Mouse (Mus musculus): ENCODE data around the gene Angptl8. TPM values are rescaled to one million over a fixed set of nuclear protein-coding genes. Genes with fewer than 3 reads are reported as not detected.

The Angptl8 gene
- polyA plus RNA-seq, 1 experiment from 2014 or later: 0.46 TPM

DNA sequence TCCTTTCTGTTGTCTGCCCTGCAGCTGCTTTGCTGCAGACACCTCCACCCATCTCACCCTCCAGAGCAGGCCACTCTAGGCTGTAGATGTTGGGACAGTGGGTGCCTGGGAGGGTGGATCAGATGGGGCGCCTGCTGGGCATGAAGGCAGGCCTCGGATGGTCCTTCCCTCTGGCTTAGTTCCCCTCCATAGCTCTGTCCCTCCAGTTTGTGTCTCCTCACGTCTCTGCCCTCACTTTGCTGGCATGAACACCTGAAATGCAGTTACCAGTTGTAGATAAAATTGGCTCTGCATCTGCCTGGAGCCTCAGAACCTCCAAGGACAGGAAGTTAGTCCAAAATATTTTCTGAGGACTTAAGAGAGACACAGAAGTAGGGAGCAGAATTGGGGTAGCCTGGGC is 38.4 kb upstream of the Angptl8 start:
- H3K4me1 ChIP-seq (replicated peaks): peaks cover 47% of the 10 kb centered on the region
- H3K9ac ChIP-seq: no peak overlapping the region
- 70% methylated on average over 3 of the region's 3 CpGs for WGBS
- peak overlapping the region; percentile 5; the same call in 1 of the 2 replicates for H3K4me3 ChIP-seq
- H3K27ac ChIP-seq (replicated peaks): no peak overlapping the region
- peaks cover 14% of the 10 kb centered on the region; the same call in 1 of the 2 replicates for H3K36me3 ChIP-seq
- peaks cover 5% of the 10 kb centered on the region; the same call in 1 of the 2 replicates for H3K27me3 ChIP-seq
- ATAC-seq (ENCODE audit: low read depth): no peak
- H3K4me2 ChIP-seq: peak overlapping the region; percentile 76
- no peaks in the 10 kb centered on the region for H3K9me3 ChIP-seq

DNA sequence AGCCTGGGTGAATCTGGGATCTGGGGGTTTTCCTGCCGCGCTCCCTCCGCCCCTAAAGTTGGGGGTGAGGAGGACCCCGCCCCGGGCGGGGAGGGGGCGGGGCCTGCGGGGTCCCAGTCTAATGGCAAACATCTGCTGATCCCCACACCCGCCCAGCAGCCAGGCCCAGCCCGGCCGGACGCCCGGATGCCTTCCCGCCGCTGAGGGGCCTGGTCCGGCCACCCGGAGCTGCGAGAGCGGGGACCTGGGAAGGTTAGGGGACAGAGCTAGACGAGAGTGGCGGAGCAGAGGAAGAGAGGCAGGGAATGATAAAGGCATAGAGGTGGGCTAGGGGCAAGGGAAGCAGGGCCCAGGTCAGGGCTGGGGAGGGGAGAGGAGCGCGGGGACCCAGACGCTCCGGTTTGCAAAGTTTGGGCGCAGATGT is 37.4 kb upstream of the Angptl8 start:
- H3K4me2 ChIP-seq: peak overlapping the region; percentile 76
- peak overlapping the region; percentile 71 for H3K27ac ChIP-seq (replicated peaks)
- peaks cover 14% of the 10 kb centered on the region; the same call in 1 of the 2 replicates for H3K36me3 ChIP-seq
- 2% methylated on average over 23 of the region's 26 CpGs for WGBS
- H3K4me1 ChIP-seq (replicated peaks): peaks cover 37% of the 10 kb centered on the region
- peak overlapping the region; percentile 61 for H3K4me3 ChIP-seq
- peaks cover 5% of the 10 kb centered on the region; the same call in 1 of the 2 replicates for H3K27me3 ChIP-seq
- no peaks in the 10 kb centered on the region for H3K9me3 ChIP-seq
- peak overlapping the region; percentile 73 for H3K9ac ChIP-seq
- peak; percentile 69 for ATAC-seq (ENCODE audit: low read depth)

DNA sequence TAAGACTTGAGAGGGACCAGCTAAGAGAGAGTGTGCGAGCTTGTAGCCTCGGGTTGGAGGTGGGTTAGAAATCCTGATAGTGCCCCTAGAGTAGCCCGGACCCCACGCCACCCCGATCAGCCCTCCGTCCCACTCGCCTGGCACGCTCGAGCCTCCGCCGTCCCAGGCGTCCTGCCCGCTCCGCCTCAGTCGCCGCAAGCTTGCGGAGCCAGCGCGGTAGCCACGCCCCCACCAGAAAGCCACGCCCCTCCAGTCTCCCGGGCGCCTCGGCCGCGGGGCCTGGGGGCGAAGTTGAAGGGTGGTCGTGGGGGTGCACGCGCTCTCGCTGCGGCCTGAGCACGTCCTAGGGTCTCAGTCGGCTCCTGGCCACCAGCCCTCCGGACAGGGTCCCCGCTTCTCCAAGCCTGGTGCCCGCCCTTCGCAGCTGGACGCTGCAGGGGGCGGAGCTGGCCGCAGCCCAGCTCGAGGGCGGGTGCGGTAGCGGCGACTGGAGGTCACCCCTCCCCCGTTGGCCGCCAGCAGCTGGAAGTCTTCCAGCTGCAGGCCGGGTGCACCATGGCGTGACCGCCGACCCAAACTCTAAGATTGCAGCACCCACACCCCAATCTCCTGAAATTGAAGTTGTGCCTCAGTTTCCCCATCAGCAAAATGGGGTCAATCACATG is 36.8 kb upstream of the Angptl8 start, which contains the start of gene Kank2:
Gene Kank2, minus strand, starts transcription at position 400 of the 665 bp plus-strand sequence.
- Histone ChIP-seq H3K36me3 (peaks cover 11% of the 10 kb centered on the region; the same call in 1 of the 2 replicates), H3K27me3 (peaks cover 5% of the 10 kb centered on the region; the same call in 1 of the 2 replicates), H3K4me2 (peak within 1 kb of the TSS; percentile 76), H3K9ac (peak within 1 kb of the TSS; percentile 73), H3K9me3 (no peaks in the 10 kb centered on the region), H3K27ac (replicated peaks) (peak within 1 kb of the TSS; percentile 71), H3K4me1 (replicated peaks) (peaks cover 34% of the 10 kb centered on the region), H3K4me3 (peak within 1 kb of the TSS; percentile 61)
- under 1% methylated on average over 52 of the region's 52 CpGs for WGBS
- ATAC-seq (ENCODE audit: low read depth): peak; percentile 86

DNA sequence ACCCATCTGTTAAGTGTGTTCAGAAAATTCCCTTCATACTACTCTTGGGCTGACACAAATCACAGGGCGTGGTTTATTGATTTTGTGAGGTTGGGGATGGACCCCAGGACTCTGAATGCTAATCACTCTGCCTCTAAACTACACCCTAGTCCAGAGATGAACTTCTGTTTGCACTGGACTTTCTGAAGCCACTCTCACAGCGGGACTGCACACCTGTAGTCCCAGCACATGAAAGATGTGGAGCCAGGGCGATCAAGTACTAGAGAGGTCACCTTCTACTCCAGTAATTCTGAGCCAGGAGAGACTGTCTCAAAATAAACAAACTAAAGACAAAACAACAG is 36.3 kb upstream of the Angptl8 start:
- H3K27ac ChIP-seq (replicated peaks): no peak overlapping the region; the same call in 1 of the 2 replicates
- 0 out of 2 replicates have a peak, but pooled peaks cover 8% of the 10 kb centered on the region for H3K36me3 ChIP-seq
- H3K9me3 ChIP-seq: no peaks in the 10 kb centered on the region
- H3K4me1 ChIP-seq (replicated peaks): peaks cover 34% of the 10 kb centered on the region
- 57% methylated on average over 3 of the region's 3 CpGs for WGBS
- H3K4me3 ChIP-seq: peak overlapping the region; percentile 61
- H3K27me3 ChIP-seq: peaks cover 5% of the 10 kb centered on the region; the same call in 1 of the 2 replicates
- peak overlapping the region; percentile 76 for H3K4me2 ChIP-seq
- no peak for ATAC-seq (ENCODE audit: low read depth)
- H3K9ac ChIP-seq: peak overlapping the region; percentile 73; the same call in 1 of the 2 replicates

DNA sequence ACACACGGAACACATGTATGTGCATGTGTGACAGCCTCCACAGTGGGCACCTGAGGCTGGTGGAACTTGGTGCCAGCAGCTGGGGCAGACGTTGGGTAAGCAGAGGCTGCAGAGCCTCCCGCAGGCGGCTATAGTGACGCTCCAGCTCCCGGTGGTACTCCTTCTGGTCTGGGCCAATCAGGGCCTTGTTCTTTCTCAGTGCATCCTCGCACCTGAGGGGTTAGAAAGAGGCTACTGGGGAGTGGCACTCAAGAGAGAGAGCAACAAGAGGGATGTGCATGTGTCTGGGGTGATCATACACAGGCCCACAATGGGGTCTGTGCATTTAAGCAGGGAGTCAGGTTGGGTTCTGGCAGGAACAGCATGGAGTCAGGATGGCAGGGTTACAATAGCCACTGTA is 34.2 kb upstream of the Angptl8 start:
- Histone ChIP-seq H3K9ac (no peak overlapping the region), H3K36me3 (no peaks in the 10 kb centered on the region), H3K4me3 (no peak overlapping the region), H3K27ac (replicated peaks) (no peak overlapping the region), H3K9me3 (no peaks in the 10 kb centered on the region), H3K27me3 (peaks cover 5% of the 10 kb centered on the region; the same call in 1 of the 2 replicates), H3K4me2 (no peak overlapping the region), H3K4me1 (replicated peaks) (peaks cover 30% of the 10 kb centered on the region)
- ATAC-seq (ENCODE audit: low read depth): no peak
- WGBS: 78% methylated on average over 7 of the region's 7 CpGs

DNA sequence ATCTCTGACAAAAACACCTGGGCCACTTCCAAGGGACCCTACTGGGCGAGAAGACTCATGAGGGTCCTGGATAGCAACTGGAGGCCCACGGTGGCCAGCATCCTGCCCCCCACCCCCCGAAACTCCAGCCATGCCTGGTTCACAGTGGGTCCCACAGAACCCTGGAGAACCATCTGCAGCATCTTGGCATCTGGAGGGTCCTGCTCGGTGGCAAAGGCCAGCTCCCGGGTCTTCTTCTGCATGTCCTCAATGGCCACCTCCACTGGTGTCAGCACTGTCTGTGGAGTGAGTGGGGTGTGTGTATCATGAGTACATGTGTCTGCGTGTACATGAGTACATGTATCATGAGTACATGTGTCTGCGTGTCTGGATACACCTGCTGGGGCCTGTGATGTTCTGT is 33.7 kb upstream of the Angptl8 start:
- Histone ChIP-seq H3K4me3 (no peak overlapping the region), H3K9ac (no peak overlapping the region), H3K9me3 (no peaks in the 10 kb centered on the region), H3K27ac (replicated peaks) (no peak overlapping the region), H3K27me3 (peaks cover 5% of the 10 kb centered on the region; the same call in 1 of the 2 replicates), H3K4me1 (replicated peaks) (peaks cover 25% of the 10 kb centered on the region), H3K36me3 (no peaks in the 10 kb centered on the region), H3K4me2 (no peak overlapping the region)
- ATAC-seq (ENCODE audit: low read depth): no peak
- 93% methylated on average over 7 of the region's 7 CpGs for WGBS

DNA sequence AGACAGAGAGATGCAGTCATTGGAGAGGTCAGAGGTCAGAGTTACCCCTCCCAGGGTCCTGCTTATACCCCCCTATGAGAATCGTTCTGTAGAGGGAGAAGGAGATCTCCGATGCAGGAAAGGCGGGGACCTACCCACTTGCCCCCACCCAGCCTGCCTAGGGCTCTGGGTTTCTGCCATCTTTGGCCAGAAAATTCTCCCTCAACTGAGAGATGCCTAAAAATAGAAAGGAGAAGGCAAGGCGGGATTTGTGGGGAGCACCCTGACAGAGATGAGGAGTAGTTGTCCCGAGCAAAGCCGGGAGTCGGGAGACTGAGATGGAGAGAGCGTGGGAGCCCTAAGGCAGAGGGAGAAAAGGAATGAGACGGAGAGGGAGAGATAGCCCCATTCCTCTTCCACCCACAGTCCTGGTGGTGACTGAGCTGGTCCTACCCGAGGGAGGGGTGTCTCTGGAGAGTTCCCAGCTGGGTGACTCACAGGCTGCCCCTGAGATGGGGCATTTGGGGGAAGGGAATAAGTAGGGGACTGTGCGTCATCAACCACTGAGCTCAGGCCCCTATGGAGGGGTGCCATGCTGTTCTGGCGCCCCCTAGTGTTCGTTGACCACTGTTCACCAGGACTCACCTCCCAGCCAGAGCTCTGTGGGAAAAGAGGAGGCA is 31.2 kb upstream of the Angptl8 start:
- ATAC-seq (ENCODE audit: low read depth): peak; percentile 92

DNA sequence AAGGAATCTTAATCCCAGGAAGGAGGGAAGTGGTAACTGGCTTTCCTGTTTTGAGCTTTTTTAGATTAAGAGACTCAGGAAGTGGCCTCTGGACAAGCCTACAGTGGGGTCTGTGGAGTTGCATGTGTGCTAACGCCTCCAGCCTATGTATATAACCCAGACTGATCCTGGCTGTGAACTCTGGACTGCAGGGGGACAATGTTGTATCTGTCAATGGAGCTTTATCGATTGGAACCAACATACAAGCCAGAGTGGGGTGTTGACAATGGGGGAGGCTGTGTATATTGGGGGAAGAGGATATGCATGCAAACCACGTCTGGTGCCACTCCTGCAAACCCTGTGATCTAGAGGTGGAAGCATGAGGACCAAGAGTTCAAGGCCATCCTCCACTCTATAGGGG is 28.9 kb upstream of the Angptl8 start:
- Histone ChIP-seq H3K9me3 (no peaks in the 10 kb centered on the region), H3K4me3 (no peak overlapping the region), H3K4me2 (no peak overlapping the region), H3K27ac (replicated peaks) (no peak overlapping the region), H3K27me3 (no peaks in the 10 kb centered on the region), H3K36me3 (no peaks in the 10 kb centered on the region), H3K9ac (no peak overlapping the region), H3K4me1 (replicated peaks) (0 out of 2 replicates have a peak, but pooled peaks cover 3% of the 10 kb centered on the region)
- 63% methylated on average over 3 of the region's 3 CpGs for WGBS
- ATAC-seq (ENCODE audit: low read depth): no peak

More for the DNA sequence above, 31.2 kb upstream of the Angptl8 start:
- H3K9ac ChIP-seq: peak overlapping the region; percentile 35; the same call in 1 of the 2 replicates
- H3K36me3 ChIP-seq: no peaks in the 10 kb centered on the region
- 46% methylated on average over 13 of the region's 13 CpGs for WGBS
- H3K9me3 ChIP-seq: no peaks in the 10 kb centered on the region
- 0 out of 2 replicates have a peak, but pooled peaks cover 3% of the 10 kb centered on the region for H3K4me1 ChIP-seq (replicated peaks)
- no peak overlapping the region for H3K27ac ChIP-seq (replicated peaks)
- H3K27me3 ChIP-seq: no peaks in the 10 kb centered on the region
- H3K4me3 ChIP-seq: no peak overlapping the region
- H3K4me2 ChIP-seq: no peak overlapping the region

DNA sequence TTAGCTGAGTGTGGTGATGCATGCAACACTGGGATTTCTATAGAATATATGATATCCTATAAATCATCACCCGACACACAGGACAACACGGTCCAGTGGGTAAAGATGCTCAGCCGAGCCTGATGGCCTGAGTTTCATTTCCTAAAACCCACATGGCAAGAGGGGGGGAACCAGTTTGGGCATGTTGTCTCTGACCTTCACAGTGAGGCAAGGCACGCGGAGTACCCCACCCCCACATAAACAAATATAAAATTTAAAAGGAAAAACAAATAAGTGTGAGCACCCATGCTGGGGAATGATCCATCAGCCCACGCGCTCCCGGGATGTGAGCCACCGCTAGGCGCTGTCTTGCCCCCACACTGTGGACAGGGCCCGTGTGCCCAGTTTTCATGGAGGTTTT is 28.3 kb upstream of the Angptl8 start:
- 0 out of 2 replicates have a peak, but pooled peaks cover 3% of the 10 kb centered on the region for H3K4me1 ChIP-seq (replicated peaks)
- no peak overlapping the region for H3K4me2 ChIP-seq
- no peaks in the 10 kb centered on the region for H3K9me3 ChIP-seq
- H3K36me3 ChIP-seq: no peaks in the 10 kb centered on the region
- H3K27ac ChIP-seq (replicated peaks): no peak overlapping the region
- WGBS: 79% methylated on average over 11 of the region's 11 CpGs
- no peaks in the 10 kb centered on the region for H3K27me3 ChIP-seq
- ATAC-seq (ENCODE audit: low read depth): no peak
- H3K4me3 ChIP-seq: no peak overlapping the region
- no peak overlapping the region for H3K9ac ChIP-seq

DNA sequence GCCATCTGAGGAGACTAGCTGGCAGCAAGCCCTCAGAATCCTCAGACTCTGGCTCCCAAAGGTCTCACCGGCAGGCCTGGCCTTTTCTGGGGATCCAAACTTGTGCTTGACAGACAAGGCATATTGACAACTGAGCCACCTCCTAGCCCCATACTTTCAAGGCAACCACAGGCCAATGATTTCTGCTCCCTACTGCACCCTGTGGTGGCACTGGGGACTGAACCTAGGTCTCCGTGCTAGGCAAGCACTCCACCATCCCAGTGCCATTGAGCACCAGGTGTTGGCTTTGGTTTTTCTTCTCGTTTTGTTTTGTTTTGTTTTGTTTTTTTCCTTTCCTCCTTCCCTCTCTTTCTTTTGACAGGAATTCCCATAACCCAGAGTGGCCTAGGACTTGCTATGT is 26.7 kb upstream of the Angptl8 start:
- Histone ChIP-seq H3K4me2 (no peak overlapping the region), H3K9ac (no peak overlapping the region), H3K4me1 (replicated peaks) (0 out of 2 replicates have a peak, but pooled peaks cover 3% of the 10 kb centered on the region), H3K27ac (replicated peaks) (no peak overlapping the region), H3K27me3 (no peaks in the 10 kb centered on the region), H3K9me3 (no peaks in the 10 kb centered on the region), H3K36me3 (no peaks in the 10 kb centered on the region), H3K4me3 (no peak overlapping the region)
- no peak for ATAC-seq (ENCODE audit: low read depth)
- 65% methylated on average over 3 of the region's 3 CpGs for WGBS

DNA sequence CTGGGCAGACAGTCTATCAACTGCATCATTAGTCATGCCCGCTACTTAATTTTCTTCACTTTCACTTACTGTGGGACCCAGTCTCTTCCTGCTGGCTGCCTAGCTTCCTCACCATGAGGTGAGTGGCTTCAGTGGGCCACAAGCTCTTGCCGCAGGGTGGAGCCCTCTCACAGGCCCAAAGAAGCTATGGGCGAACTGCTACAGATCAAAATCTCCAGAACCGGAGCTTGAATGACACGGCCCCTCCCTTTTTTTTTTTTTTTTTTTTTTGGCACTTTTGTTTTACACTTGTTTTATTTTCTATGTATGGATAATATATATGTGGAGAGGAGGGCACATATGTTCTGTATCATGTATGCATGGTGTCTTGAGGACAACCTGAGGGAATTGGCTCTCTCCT is 24.1 kb upstream of the Angptl8 start:
- no peak for ATAC-seq (ENCODE audit: low read depth)
- Histone ChIP-seq H3K27me3 (no peaks in the 10 kb centered on the region), H3K4me2 (no peak overlapping the region), H3K9me3 (no peaks in the 10 kb centered on the region), H3K9ac (no peak overlapping the region), H3K4me3 (no peak overlapping the region), H3K27ac (replicated peaks) (no peak overlapping the region), H3K4me1 (replicated peaks) (no peaks in the 10 kb centered on the region), H3K36me3 (no peaks in the 10 kb centered on the region)
- 86% methylated on average over 4 of the region's 5 CpGs for WGBS

DNA sequence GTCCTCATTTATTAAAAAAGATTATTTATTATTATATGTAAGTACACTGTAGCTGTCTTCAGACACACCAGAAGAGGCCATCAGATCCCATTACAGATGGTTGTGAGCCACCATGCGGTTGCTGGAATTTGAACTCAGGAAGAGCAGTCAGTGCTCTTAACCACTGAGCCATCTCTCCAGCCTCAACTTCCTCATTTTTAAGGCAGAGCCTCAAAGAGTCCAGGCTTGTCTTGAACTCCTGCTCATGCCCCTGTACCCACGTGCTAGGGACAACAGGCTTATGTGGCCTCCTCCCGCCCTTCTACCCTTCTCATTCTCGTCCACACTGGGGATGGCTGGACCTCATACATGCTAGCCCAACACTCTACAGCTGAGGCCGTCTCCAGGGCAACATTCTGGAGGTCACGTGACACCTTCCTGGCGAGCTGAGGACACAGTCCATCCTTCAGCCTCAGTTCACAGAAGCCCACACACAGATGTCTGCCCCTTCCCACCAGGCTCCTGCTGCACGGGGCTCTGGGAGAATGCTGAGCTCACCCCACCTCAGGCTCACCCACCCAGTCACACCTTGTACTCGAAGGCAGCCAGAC is 18.5 kb upstream of the Angptl8 start:
- Histone ChIP-seq H3K27me3 (no peaks in the 10 kb centered on the region), H3K4me1 (replicated peaks) (no peaks in the 10 kb centered on the region), H3K4me3 (no peak overlapping the region), H3K9ac (no peak overlapping the region), H3K4me2 (no peak overlapping the region), H3K27ac (replicated peaks) (no peak overlapping the region), H3K9me3 (no peaks in the 10 kb centered on the region), H3K36me3 (no peaks in the 10 kb centered on the region)
- no peak for ATAC-seq (ENCODE audit: low read depth)
- 75% methylated on average over 9 of the region's 9 CpGs for WGBS
